Mouse (Mus musculus) pancreas, adult 10 weeks (tissue): ENCODE results near the gene Bbx. TPM values are rescaled to one million over a fixed set of nuclear protein-coding genes. Genes with fewer than 3 reads are reported as not detected.

ENCODE experiments used
- polyA plus RNA-seq: library from polyadenylated mRNA; stranded (reverse); fragments of 350-450 nt; fragmentation: Illumina TruSeq; extraction: RNeasy Lipid Tissue Mini Kit (QIAGEN cat#74804); gene quantifications from one replicate; pipeline ENCODE4 v1.2.3, GENCODE M21; 2015; ENCODE audit warnings: low read depth, low replicate concordance; ENCODE audit not compliant: insufficient read depth

The Bbx gene
- polyA plus RNA-seq, result 2.8 TPM

DNA sequence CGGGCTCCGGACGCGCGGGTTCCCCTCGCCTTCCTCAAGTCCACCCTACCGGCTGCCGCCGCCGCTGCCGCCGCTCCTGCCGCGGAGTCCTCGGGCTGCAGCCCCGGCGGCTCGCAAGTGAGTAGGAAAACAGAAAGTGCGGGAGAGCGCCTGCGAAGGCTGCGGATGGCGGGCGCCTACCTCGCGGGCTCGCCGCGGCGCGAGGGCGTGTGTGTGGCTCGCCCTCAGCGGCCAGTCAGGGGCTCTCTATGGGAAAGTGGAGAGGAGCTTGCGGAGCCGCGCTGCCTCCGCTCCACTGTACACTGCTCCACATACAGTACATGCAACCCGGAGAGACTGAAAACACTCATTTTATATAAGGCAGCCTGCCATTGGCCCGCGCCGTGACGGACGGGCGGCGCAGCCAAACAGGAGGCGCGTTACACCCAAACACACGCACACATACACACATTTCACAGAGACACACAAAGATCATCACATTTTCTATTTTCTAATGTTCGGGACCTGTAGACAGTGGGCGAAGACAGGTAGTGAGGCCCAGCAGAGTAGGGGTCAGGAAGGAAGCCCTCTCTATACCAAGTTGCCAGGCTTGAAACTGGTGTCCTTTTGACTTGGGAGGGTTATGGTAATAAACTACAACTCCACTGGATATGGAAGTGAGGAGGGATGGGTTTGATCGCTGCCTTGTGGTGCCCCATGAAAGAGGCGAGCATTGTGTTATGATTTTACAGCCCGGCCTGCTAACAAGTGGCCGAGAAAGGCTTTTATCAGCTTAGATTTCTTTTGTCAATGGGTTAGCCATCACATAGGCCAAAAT lies at the start of gene Bbx:
Bbx (minus strand) TSS at position 329 of the 817 bp plus-strand sequence.

Other genes with a start within 250 kb of the Bbx start
- gene Ccdc54, start 158.8 kb upstream of the Bbx start, polyA plus RNA-seq, result not detected